Mouse (Mus musculus): Measurements from ENCODE around the gene Lrch1. TPM values are rescaled to one million over a fixed set of nuclear protein-coding genes. Genes with fewer than 3 reads are reported as not detected.
A peak's percentile ranks its signal among the peaks of the same experiment; 100 is the strongest.

Lrch1 gene
- polyA plus RNA-seq, 1 experiment from 2014 or later, result 14.8 TPM

DNA sequence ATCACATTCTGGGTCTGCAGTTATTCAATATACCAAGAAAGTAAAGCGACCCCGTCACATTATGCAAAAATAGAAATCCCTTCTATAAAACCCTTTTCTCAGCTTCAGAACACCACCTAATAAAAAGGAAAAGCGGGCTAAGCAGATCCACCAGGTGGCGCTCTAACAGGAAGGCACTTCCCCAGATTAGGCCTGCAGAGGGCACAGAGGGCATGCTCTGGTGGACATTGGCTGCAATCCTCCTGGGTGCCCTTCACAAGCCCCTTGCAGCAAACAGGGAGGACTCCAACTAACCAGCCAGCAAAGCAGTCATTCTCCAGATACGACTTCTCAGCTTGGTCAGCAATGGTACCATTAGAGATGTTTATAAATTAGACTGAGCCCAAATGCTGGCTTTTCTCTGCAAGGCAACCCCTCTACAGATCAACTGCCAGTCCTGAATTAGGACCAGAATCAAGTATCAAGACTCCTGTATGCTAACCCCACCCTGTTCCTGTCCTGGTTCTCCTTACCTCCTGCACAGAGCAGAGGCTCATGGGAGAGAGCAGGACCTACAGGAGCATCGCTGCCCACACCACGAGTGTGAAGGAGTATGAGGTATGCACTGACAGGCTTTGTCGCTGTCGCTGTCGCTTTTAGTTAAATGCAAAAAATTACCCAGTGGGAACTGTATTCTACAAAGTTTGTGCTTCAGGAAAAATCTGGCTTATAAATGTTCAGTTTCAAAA lies 183.3 kb downstream of the Lrch1 start:
- 55% methylated on average over 10 of the region's 10 CpGs for WGBS
- Histone ChIP-seq H3K9me3 (no peaks in the 10 kb centered on the region), H3K4me3 (replicated peaks) (no peak overlapping the region), H3K4me1 (replicated peaks) (no peaks in the 10 kb centered on the region), H3K4me2 (no peak overlapping the region), H3K27me3 (no peaks in the 10 kb centered on the region), H3K36me3 (peaks cover 20% of the 10 kb centered on the region), H3K9ac (replicated peaks) (no peak overlapping the region), H3K27ac (no peak overlapping the region)
- ATAC-seq (ENCODE audit: insufficient number of reproducible peaks, insufficient read depth, low FRiP score, low TSS enrichment, low read depth), result no peak

DNA sequence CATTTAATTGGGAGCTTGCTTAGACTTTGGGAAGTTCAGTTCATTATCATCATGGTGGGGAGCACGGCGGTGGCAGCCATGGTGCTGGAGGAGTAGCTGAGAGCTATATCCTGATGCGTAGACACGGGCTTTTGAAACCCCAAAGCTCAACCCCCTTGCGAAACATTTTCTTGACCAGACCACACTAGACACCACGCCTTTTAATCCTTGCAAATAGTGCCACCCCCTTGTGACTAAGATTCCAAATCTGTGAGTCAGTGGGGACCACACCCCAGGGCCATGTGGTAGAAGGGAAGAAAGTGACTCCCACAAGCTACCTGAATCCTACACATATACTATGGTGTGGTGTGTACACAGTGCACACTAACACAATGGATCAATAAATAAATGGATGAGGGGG lies 210.8 kb downstream of the Lrch1 start:
- no peaks in the 10 kb centered on the region for H3K9me3 ChIP-seq
- no peak overlapping the region for H3K4me3 ChIP-seq (replicated peaks)
- no peak overlapping the region for H3K27ac ChIP-seq
- H3K36me3 ChIP-seq, result peaks cover 61% of the 10 kb centered on the region
- H3K4me2 ChIP-seq, result no peak overlapping the region
- H3K9ac ChIP-seq (replicated peaks), result no peak overlapping the region
- WGBS, result 96% methylated on average over 6 of the region's 6 CpGs
- peaks cover 8% of the 10 kb centered on the region for H3K4me1 ChIP-seq (replicated peaks)
- H3K27me3 ChIP-seq, result no peaks in the 10 kb centered on the region
- no peak for ATAC-seq (ENCODE audit: insufficient number of reproducible peaks, insufficient read depth, low FRiP score, low TSS enrichment, low read depth)

DNA sequence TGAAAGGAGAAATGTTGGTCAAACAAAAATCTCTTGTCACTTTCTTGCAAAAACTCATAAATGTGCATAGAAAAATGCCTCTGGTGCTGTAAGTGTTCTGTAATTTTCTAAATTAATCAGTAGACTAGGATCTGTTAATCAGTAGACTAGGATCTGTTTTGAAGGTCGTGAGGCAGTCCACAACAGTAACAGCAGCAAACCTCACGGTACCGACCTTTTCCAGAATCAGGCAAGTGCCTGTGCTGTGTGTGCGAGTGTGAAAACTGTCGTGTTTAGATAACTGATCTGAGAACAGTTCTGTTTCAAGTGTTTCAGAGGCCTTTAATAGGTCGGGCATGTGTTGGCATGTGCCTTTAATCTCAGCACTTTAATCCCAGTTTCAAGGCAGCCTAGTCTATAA lies 212.2 kb downstream of the Lrch1 start:
- H3K36me3 ChIP-seq, result peaks cover 47% of the 10 kb centered on the region
- ATAC-seq (ENCODE audit: insufficient number of reproducible peaks, insufficient read depth, low FRiP score, low TSS enrichment, low read depth), result no peak
- peaks cover 8% of the 10 kb centered on the region for H3K4me1 ChIP-seq (replicated peaks)
- no peak overlapping the region for H3K4me2 ChIP-seq
- H3K4me3 ChIP-seq (replicated peaks), result no peak overlapping the region
- H3K9me3 ChIP-seq, result no peaks in the 10 kb centered on the region
- H3K27me3 ChIP-seq, result no peaks in the 10 kb centered on the region
- H3K27ac ChIP-seq, result no peak overlapping the region
- 83% methylated on average over 6 of the region's 6 CpGs for WGBS
- H3K9ac ChIP-seq (replicated peaks), result no peak overlapping the region

DNA sequence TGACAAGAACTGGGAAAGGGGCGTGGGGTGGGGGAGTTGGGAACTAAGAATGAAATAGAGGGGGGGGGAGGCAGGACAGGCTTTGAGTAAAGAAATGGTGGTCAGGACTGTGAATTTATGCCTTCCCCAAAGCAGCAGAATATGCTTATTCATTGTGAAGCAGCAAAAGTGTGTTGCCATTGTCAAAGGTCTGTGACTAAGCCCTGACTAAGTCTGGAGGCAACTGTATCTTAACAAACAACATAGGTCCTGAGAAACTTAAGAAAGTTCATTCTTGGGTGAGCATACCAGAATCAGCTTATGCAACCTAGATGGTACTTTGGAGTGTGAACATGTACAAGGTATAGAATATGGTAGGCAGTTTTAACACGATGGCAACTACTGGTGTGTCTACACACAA lies 214.3 kb downstream of the Lrch1 start:
- H3K27me3 ChIP-seq, result no peaks in the 10 kb centered on the region
- peak overlapping the region; percentile 65 for H3K4me2 ChIP-seq
- no peaks in the 10 kb centered on the region for H3K9me3 ChIP-seq
- no peak overlapping the region for H3K27ac ChIP-seq
- WGBS, result 74% methylated on average over 2 of the region's 2 CpGs
- H3K36me3 ChIP-seq, result peaks cover 27% of the 10 kb centered on the region
- H3K4me3 ChIP-seq (replicated peaks), result peak overlapping the region; percentile 83
- peaks cover 8% of the 10 kb centered on the region for H3K4me1 ChIP-seq (replicated peaks)
- H3K9ac ChIP-seq (replicated peaks), result no peak overlapping the region
- ATAC-seq (ENCODE audit: insufficient number of reproducible peaks, insufficient read depth, low FRiP score, low TSS enrichment, low read depth), result no peak

DNA sequence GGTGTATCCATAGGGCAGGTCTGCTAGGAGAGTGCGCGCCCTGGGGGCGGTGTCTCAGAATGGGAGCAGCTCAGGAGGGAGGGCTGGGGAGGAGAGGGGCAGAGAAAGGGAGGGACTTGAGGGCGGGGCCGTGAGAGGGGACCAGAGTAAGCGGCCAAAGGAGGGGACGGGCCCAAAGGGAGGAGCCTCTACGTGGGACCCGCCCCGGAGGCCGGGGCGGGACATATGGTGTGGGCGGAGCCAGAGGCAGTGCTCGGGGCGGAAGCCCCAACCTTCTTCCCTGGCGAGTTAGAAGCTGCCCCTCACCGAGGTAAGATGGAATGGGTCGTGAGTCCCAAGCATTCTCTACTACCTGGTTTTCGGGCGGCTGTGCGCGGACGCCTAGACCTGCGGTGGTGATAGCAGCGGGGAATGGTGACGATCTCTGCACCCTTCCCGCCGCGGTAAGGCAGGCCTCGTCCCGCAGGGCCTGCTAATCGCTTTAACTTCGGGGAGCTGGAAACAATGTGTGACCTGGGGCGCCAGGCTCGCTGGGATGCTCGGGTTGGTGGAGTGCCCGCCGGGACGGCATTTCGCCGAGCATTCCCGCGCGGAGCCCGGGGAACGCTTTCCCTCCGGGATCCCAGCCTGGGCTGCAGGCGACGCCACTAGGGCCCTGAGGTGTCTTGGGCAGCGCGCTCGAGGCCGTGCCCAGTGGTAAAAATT lies 215.4 kb downstream of the Lrch1 start, which contains the start of gene Esd:
Gene Esd (plus strand): TSS at position 219 of the 705 bp plus-strand sequence.
- H3K9ac ChIP-seq (replicated peaks), result peak within 1 kb of the TSS; percentile 92
- H3K36me3 ChIP-seq, result peaks cover 20% of the 10 kb centered on the region
- H3K4me1 ChIP-seq (replicated peaks), result peaks cover 8% of the 10 kb centered on the region
- peak within 1 kb of the TSS; percentile 88 for H3K27ac ChIP-seq
- no peaks in the 10 kb centered on the region for H3K9me3 ChIP-seq
- 1% methylated on average over 53 of the region's 53 CpGs for WGBS
- peak within 1 kb of the TSS; percentile 83 for H3K4me3 ChIP-seq (replicated peaks)
- peak within 1 kb of the TSS; percentile 65 for H3K4me2 ChIP-seq
- no peaks in the 10 kb centered on the region for H3K27me3 ChIP-seq
- ATAC-seq (ENCODE audit: insufficient number of reproducible peaks, insufficient read depth, low FRiP score, low TSS enrichment, low read depth), result peak; percentile 98

DNA sequence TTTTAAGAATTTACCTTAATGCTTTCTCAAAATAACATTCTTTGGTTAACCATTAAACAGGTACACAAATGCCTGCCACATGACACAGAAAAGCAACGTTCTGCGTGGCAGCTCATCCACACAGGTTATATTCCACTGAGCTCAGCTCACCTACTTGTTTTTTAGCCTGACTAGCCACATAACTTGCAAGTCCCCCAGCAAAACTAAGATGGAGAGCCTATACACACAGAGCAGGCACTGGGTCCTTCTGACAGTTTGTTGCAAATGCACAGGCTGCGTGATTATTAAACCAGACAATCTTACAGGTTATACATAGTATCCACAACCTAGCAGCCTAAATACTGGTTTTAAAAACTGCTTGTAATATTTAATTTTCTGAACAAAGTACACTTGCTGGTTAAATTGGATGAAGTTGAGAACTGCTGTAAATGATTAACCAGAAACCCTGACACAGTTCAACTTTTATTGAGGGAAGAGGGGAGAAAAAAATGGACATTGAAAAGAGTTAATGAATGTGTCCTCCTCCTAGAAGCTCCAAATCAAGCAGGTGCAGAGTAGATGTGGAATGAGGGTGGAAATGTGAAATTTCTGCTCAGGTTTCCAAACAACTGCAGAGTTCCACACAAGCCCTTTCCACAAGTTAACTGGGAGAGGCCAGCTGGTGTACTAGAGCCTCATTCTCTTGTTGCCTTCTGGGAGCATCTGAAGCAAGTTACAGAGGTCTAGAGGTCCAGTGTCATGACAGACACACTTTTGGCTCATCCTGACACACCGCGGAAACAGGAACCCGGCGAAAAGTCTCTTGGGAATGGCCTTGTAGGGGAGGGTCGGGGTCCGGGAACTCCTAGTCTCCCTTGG lies 216.2 kb downstream of the Lrch1 start:
- peaks cover 8% of the 10 kb centered on the region for H3K4me1 ChIP-seq (replicated peaks)
- peak overlapping the region; percentile 83 for H3K4me3 ChIP-seq (replicated peaks)
- no peak for ATAC-seq (ENCODE audit: insufficient number of reproducible peaks, insufficient read depth, low FRiP score, low TSS enrichment, low read depth)
- H3K4me2 ChIP-seq, result peak overlapping the region; percentile 65
- H3K27me3 ChIP-seq, result no peaks in the 10 kb centered on the region
- H3K36me3 ChIP-seq, result peaks cover 12% of the 10 kb centered on the region
- H3K27ac ChIP-seq, result peak overlapping the region; percentile 57; the same call in 1 of the 2 replicates
- 31% methylated on average over 9 of the region's 9 CpGs for WGBS
- no peak overlapping the region for H3K9ac ChIP-seq (replicated peaks)
- no peaks in the 10 kb centered on the region for H3K9me3 ChIP-seq

DNA sequence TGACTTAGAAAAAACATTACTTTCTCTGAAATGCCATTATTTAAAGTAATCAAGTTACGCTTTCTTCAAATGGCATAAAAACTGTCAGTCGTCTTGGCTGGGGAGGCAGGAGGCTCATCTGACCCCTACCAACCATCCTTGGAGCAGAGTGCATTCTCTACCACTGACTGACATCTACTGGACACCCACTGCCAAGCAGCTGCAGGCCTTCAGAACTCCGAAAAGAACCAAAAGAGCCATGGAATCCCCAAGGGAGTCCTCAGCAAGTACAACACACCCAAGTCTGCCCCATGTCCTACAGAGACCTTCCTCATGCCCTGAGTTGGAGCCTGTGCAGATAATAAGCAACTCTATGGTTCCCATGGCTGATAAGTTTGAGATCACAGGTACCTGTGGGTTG lies 224.1 kb downstream of the Lrch1 start:
- H3K9ac ChIP-seq (replicated peaks), result no peak overlapping the region
- no peak overlapping the region for H3K27ac ChIP-seq
- WGBS, result 70% methylated on average over 3 of the region's 3 CpGs
- H3K27me3 ChIP-seq, result no peaks in the 10 kb centered on the region
- no peaks in the 10 kb centered on the region for H3K4me1 ChIP-seq (replicated peaks)
- no peaks in the 10 kb centered on the region for H3K36me3 ChIP-seq
- ATAC-seq (ENCODE audit: insufficient number of reproducible peaks, insufficient read depth, low FRiP score, low TSS enrichment, low read depth), result no peak
- no peak overlapping the region for H3K4me2 ChIP-seq
- H3K9me3 ChIP-seq, result no peaks in the 10 kb centered on the region
- H3K4me3 ChIP-seq (replicated peaks), result no peak overlapping the region

DNA sequence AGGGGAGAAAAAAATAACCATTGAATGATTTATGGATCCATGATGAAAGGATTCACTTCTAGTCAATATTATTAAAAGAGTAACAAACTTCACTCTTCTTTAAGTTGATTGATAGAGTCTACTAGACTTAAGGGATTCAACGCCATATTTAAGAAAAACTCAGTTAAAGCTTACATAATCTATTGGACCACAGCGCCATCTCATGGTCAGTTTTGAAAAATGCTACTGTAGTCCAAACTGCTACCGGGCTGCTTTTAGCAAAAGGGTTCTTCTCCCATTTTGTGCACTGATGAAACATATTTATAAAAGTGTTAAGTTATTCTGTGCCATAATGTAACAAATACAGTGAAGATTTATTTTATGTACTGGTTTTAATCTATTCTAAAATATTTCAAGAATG lies 238.6 kb downstream of the Lrch1 start:
- no peaks in the 10 kb centered on the region for H3K9me3 ChIP-seq
- no peaks in the 10 kb centered on the region for H3K36me3 ChIP-seq
- no peak overlapping the region for H3K4me3 ChIP-seq (replicated peaks)
- peaks cover 2% of the 10 kb centered on the region for H3K4me1 ChIP-seq (replicated peaks)
- H3K27me3 ChIP-seq, result no peaks in the 10 kb centered on the region
- 24% methylated on average over 3 of the region's 3 CpGs for WGBS
- no peak overlapping the region for H3K27ac ChIP-seq
- no peak for ATAC-seq (ENCODE audit: insufficient number of reproducible peaks, insufficient read depth, low FRiP score, low TSS enrichment, low read depth)
- H3K9ac ChIP-seq (replicated peaks), result no peak overlapping the region
- H3K4me2 ChIP-seq, result no peak overlapping the region

Other genes with a start within 250 kb of the Lrch1 start
- 345 and 351 TPM in 2 replicates for gene Esd, start 215.6 kb downstream of the Lrch1 start, polyA plus RNA-seq (2016; fragmentation: Nextera tagmentation; extraction: Ambion mirVana)
- 0.90 and 1.3 TPM in 2 replicates for gene Rubcnl, start 68.2 kb upstream of the Lrch1 start, polyA plus RNA-seq (2016; fragmentation: Nextera tagmentation; extraction: Ambion mirVana)
- 0.08 TPM in 2 replicates for gene Lrrc63, start 183.0 kb upstream of the Lrch1 start, polyA plus RNA-seq (2016; fragmentation: Nextera tagmentation; extraction: Ambion mirVana)
- 21.5 and 24.5 TPM in 2 replicates for gene Lcp1, start 183.2 kb upstream of the Lrch1 start, polyA plus RNA-seq (2016; fragmentation: Nextera tagmentation; extraction: Ambion mirVana)

Measured in limb, embryonic 12.5 days (tissue).